Mouse (Mus musculus) C2C12 (cell line): ENCODE measurements around the gene Coq4. TPM values are rescaled to one million over a fixed set of nuclear protein-coding genes. Genes with fewer than 3 reads are reported as not detected.
A peak's percentile ranks its signal among the peaks of the same experiment; 100 is the strongest.
"Not testable (repeated sequence)": the region's sequence is repeated elsewhere in the genome, so short reads cannot be mapped to it uniquely, and the experiment has no call there.

Experiments
- H3K27me3 ChIP-seq: one replicate; pipeline ENCODE4 v1.6.1; 2011; ENCODE audit not compliant: control insufficient read depth, insufficient read depth, insufficient read length
- H3K36me3 ChIP-seq: one replicate; pipeline ENCODE4 v1.6.1; 2011; ENCODE audit not compliant: control insufficient read depth, insufficient read depth
- H3K4me3 ChIP-seq: one replicate; pipeline ENCODE4 v1.5.1; 2011; ENCODE audit warnings: mild to moderate bottlenecking, control low read depth; ENCODE audit not compliant: poor library complexity, insufficient read depth, severe bottlenecking
- H3K79me2 ChIP-seq: one replicate; pipeline ENCODE4 v1.6.1; 2011; ENCODE audit not compliant: control insufficient read depth, insufficient read depth
- H3K79me3 ChIP-seq: one replicate; pipeline ENCODE4 v1.6.1; 2011; ENCODE audit warnings: low read depth, control low read depth
- H3ac ChIP-seq: one replicate; pipeline ENCODE3; 2011; ENCODE audit warnings: low read depth; ENCODE audit not compliant: control insufficient read depth, insufficient read length
- CEBPB ChIP-seq: IDR thresholded peaks from one replicate; pipeline ENCODE4 v1.6.1; 2011; ENCODE audit warnings: low read depth, mild to moderate bottlenecking, control low read depth, moderate library complexity
- CTCF ChIP-seq: IDR thresholded peaks from one replicate; pipeline ENCODE4 v1.5.1; 2011; ENCODE audit not compliant: control insufficient read depth, insufficient read depth, insufficient read length
- FOSL1 ChIP-seq: IDR thresholded peaks from one replicate; pipeline ENCODE4 v1.8.0; 2011; ENCODE audit warnings: mild to moderate bottlenecking, low read length; ENCODE audit not compliant: poor library complexity, insufficient read depth, severe bottlenecking
- MAX ChIP-seq: IDR thresholded peaks from one replicate; pipeline ENCODE4 v1.6.1; 2011; ENCODE audit warnings: mild to moderate bottlenecking, control low read depth
- MYOD1 ChIP-seq: IDR thresholded peaks from one replicate; pipeline ENCODE4 v1.6.1; 2011; ENCODE audit warnings: low read depth; ENCODE audit not compliant: control insufficient read depth, insufficient read length
- MYOG ChIP-seq: IDR thresholded peaks from one replicate; pipeline ENCODE4 v1.6.1; 2011; ENCODE audit not compliant: control insufficient read depth, insufficient read length; ENCODE audit errors: extremely low read depth
- USF1 ChIP-seq: IDR thresholded peaks from one replicate; pipeline ENCODE4 v1.6.1; 2011; ENCODE audit warnings: low read depth, mild to moderate bottlenecking, control low read depth, moderate library complexity
- polyA plus RNA-seq: library from polyadenylated mRNA; unstranded; fragments of >200 nt; fragmentation: generic; extraction: Trizol; gene quantifications from one replicate; pipeline ENCODE4 v1.2.1, GENCODE M21; 2012; ENCODE audit warnings: missing spikeins

The Coq4 gene
- polyA plus RNA-seq, 1 experiment, result 21.2 TPM

GRCm38 (mm10) chr2:29764831-29765230, 22.5 kb upstream of the Coq4 start:
- Histone ChIP-seq H3K4me3 (no peak overlapping the region), H3K79me2 (no peaks in the 10 kb centered on the region), H3K79me3 (no peaks in the 10 kb centered on the region), H3K27me3 (peaks cover 35% of the 10 kb centered on the region), H3ac (no peak overlapping the region), H3K36me3 (no peaks in the 10 kb centered on the region)
- no peak for TF ChIP-seq MYOD1
- TF ChIP-seq USF1, result no peak
- no peak for TF ChIP-seq FOSL1
- TF ChIP-seq MYOG, result no peak
- TF ChIP-seq CTCF, result peak; percentile 88

DNA sequence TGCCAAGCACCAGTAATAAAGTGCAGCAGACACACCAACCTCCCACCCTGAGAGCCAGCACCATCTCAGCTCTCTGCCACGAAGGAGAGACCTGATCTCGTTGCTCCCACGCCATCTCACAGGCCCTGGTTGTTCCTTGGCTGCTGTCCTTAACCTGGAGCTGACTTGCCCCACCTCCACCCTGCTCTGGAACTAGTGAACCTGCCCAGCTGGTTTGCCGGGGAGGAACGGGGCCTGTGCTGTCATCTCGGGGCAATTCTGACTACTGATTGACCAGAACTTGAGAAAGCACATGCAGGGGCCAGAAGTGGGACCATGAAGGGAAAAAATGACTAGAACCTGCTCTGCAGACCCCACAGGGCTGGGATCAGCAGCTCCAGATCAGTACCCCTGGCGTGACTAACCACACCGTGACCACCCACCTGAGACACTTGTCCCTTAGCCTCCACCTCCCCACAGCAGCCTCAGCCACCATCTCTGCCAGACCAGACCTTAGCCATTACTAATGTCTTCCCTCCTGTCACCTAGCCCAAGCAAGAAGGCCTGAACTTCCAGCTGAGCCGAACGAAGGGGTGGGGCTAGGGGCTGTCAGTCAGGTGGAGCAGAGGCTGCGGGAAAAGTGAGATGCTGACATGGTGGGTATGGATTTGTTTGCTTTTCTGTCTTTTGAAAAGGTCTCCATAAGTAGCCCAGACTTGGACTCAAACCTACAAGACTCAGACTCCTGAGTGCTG, 19.1 kb upstream of the Coq4 start:
- no peak overlapping the region for H3ac ChIP-seq
- no peaks in the 10 kb centered on the region for H3K79me3 ChIP-seq
- TF ChIP-seq MYOD1, result no peak
- no peak for TF ChIP-seq CEBPB
- no peak for TF ChIP-seq CTCF
- TF ChIP-seq FOSL1, result no peak
- no peak for TF ChIP-seq MAX
- no peak for TF ChIP-seq MYOG
- TF ChIP-seq USF1, result no peak
- no peaks in the 10 kb centered on the region for H3K79me2 ChIP-seq
- peaks cover 14% of the 10 kb centered on the region for H3K27me3 ChIP-seq
- no peak overlapping the region for H3K4me3 ChIP-seq
- peaks cover 3% of the 10 kb centered on the region for H3K36me3 ChIP-seq

DNA sequence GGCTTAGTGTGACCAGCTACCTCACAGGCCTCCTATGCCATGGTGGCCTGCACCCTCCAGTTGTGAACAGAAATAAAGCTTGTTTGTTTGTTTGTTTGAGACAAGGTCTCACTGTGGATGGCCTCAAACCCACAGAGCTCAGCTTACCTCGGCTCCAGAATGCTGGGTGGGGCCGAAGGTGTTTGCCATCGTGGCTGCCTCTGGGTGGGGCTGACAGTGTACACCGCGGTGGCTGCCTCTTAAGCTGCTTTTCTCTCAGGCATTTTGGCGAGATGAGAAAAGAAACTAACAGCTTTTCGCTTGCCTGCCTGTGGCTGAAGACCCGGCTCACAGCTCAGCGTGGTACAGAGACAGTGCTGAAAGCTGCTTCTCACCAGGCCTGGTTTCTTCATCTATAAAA, 18.4 kb upstream of the Coq4 start:
- H3K79me2 ChIP-seq, result no peaks in the 10 kb centered on the region
- peaks cover 11% of the 10 kb centered on the region for H3K27me3 ChIP-seq
- no peak overlapping the region for H3ac ChIP-seq
- H3K79me3 ChIP-seq, result no peaks in the 10 kb centered on the region
- H3K4me3 ChIP-seq, result no peak overlapping the region
- no peak for TF ChIP-seq MAX
- TF ChIP-seq MYOD1, result no peak
- no peak for TF ChIP-seq CEBPB
- no peak for TF ChIP-seq FOSL1
- no peak for TF ChIP-seq CTCF
- TF ChIP-seq MYOG, result no peak
- no peak for TF ChIP-seq USF1
- peaks cover 8% of the 10 kb centered on the region for H3K36me3 ChIP-seq

DNA sequence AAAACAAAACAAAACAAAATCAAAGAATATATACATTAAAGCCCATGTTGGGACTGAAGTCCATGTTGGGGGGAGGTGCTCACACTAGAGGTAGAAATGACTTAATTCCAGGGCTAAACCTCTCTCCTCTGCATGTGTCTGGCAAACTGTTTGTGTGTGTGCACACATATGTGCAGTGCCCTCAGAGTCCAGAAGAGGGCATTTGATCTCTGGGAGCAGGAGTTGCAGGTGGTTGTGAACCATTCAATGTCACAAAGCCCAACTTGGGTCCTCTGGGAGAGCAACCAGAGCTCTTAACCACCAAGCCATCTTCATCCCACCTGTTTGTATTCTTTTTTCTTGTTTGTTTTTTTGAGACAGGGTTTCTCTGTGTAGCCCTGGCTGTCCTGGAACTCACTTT, 17.1 kb upstream of the Coq4 start:
- Histone ChIP-seq H3ac (no peak overlapping the region), H3K4me3 (no peak overlapping the region), H3K79me3 (no peaks in the 10 kb centered on the region), H3K36me3 (peaks cover 8% of the 10 kb centered on the region), H3K79me2 (no peaks in the 10 kb centered on the region), H3K27me3 (peaks cover 11% of the 10 kb centered on the region)
- TF ChIP-seq CEBPB, result no peak
- TF ChIP-seq USF1, result no peak
- no peak for TF ChIP-seq CTCF
- no peak for TF ChIP-seq MAX
- no peak for TF ChIP-seq MYOG
- no peak for TF ChIP-seq MYOD1

GRCm38 (mm10) chr2:29771611-29772461, 15.5 kb upstream of the Coq4 start:
- peaks cover 2% of the 10 kb centered on the region for H3K27me3 ChIP-seq
- TF ChIP-seq MYOG, result no peak
- TF ChIP-seq USF1, result no peak
- TF ChIP-seq FOSL1, result peak; percentile 12
- TF ChIP-seq CEBPB, result peak; percentile 96
- TF ChIP-seq CTCF, result no peak
- no peak for TF ChIP-seq MAX
- TF ChIP-seq MYOD1, result no peak
- H3ac ChIP-seq, result no peak overlapping the region
- H3K79me3 ChIP-seq, result no peaks in the 10 kb centered on the region
- no peaks in the 10 kb centered on the region for H3K79me2 ChIP-seq
- no peak overlapping the region for H3K4me3 ChIP-seq
- peaks cover 13% of the 10 kb centered on the region for H3K36me3 ChIP-seq

GRCm38 (mm10) chr2:29773323-29773722, 14.0 kb upstream of the Coq4 start:
- peaks cover 28% of the 10 kb centered on the region for H3K36me3 ChIP-seq
- TF ChIP-seq MYOG (no peak), MAX (no peak), MYOD1 (no peak), FOSL1 (no peak), CTCF (no peak), CEBPB (no peak), USF1 (no peak)
- no peaks in the 10 kb centered on the region for H3K27me3 ChIP-seq

DNA sequence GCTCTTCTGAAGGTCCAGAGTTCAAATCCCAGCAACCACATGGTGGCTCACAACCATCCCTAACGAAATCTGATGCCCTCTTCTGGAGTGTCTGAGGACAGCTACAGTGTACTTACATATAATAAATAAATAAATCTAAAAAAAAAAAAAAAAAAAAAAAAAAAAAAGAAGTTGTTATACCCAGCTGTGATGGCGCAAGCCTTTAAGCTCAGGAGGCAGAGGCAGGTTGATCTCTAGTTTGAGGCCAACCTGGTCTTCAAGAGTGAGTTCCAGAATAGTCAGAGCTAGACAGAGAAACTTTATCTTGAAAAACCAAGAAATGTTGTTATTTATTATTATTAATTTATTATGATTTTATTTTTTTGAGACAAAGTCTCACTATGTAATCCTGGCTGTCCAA, 6.0 kb upstream of the Coq4 start:
- Histone ChIP-seq H3K79me3 (peaks cover 12% of the 10 kb centered on the region), H3K79me2 (peaks cover 15% of the 10 kb centered on the region)
- H3K4me3 ChIP-seq, result not testable (repeated sequence)

More at GRCm38 (mm10) chr2:29773323-29773722, 14.0 kb upstream of the Coq4 start:
- H3K79me3 ChIP-seq, result no peaks in the 10 kb centered on the region
- H3ac ChIP-seq, result no peak overlapping the region
- H3K4me3 ChIP-seq, result no peak overlapping the region
- no peaks in the 10 kb centered on the region for H3K79me2 ChIP-seq

More for the DNA sequence above, 6.0 kb upstream of the Coq4 start:
- peaks cover 92% of the 10 kb centered on the region for H3K36me3 ChIP-seq
- not testable (repeated sequence) for H3ac ChIP-seq, H3K27me3 ChIP-seq
